Mouse (Mus musculus) lung, embryonic 16.5 days (tissue): ENCODE measurements around the gene Golga2. TPM values are rescaled to one million over a fixed set of nuclear protein-coding genes. Genes with fewer than 3 reads are reported as not detected.

Experiments used
- ATAC-seq: fragments of 200-750 bp; cut with Nextera tagmentation; 2 replicates; pipeline ENCODE4 v1.8.0; 2017; ENCODE audit warnings: low read depth, mild to moderate bottlenecking, moderate library complexity
- H3K27ac ChIP-seq: fragments of 300-500 bp; sonication (generic); 2 replicates; pipeline ENCODE4 v1.5.1; 2014; ENCODE audit warnings: mild to moderate bottlenecking, control low read depth, low read length
- H3K27me3 ChIP-seq: fragments of 300-500 bp; sonication (generic); 2 replicates; pipeline ENCODE4 v1.6.1; 2014; ENCODE audit warnings: low read depth, low read length, mixed read lengths; ENCODE audit not compliant: control insufficient read depth, insufficient read depth
- H3K36me3 ChIP-seq: fragments of 300-500 bp; sonication (generic); 2 replicates; pipeline ENCODE4 v1.6.1; 2014; ENCODE audit warnings: low read length; ENCODE audit not compliant: control insufficient read depth, insufficient read depth
- H3K4me1 ChIP-seq: fragments of 300-500 bp; sonication (generic); replicated peaks from 2 replicates; pipeline ENCODE4 v1.6.1; 2014; ENCODE audit warnings: low read length, mixed read lengths; ENCODE audit not compliant: control insufficient read depth, insufficient read depth
- H3K4me2 ChIP-seq: fragments of 300-500 bp; sonication (generic); 2 replicates; pipeline ENCODE4 v1.6.1; 2014; ENCODE audit warnings: low read depth, low read length, control low read depth
- H3K4me3 ChIP-seq: fragments of 300-500 bp; sonication (generic); 2 replicates; pipeline ENCODE4 v1.5.1; 2014; ENCODE audit warnings: mild to moderate bottlenecking, low read length, control low read depth
- H3K9ac ChIP-seq: fragments of 300-500 bp; sonication (generic); 2 replicates; pipeline ENCODE4 v1.6.1; 2014; ENCODE audit warnings: low read length, control low read depth
- H3K9me3 ChIP-seq: fragments of 300-500 bp; sonication (generic); 2 replicates; pipeline ENCODE4 v1.6.1; 2016; ENCODE audit warnings: low read length; ENCODE audit not compliant: control insufficient read depth
- WGBS: fragments of 180-500 bp; shearing (Covaris S2); extraction: QIAGEN DNeasy Blood & Tissue Kit; methylation state at CpG from one replicate; pipeline ENCODE4 v1.1.7; 2014; 5-methylcytosine and 5-hydroxymethylcytosine counted together
- polyA plus RNA-seq: library from polyadenylated mRNA; unstranded; fragments of >200 nt; fragmentation: Nextera tagmentation; extraction: Ambion mirVana; gene quantifications from 2 replicates; pipeline ENCODE4 v1.2.1, GENCODE M21; 2015

The Golga2 gene
- polyA plus RNA-seq, 1 experiment from 2014 or later: 25.8 TPM

- no peak overlapping the region for H3K27ac ChIP-seq
- peaks cover 45% of the 10 kb centered on the region for H3K4me1 ChIP-seq
- no peak overlapping the region for H3K4me3 ChIP-seq
- H3K9me3 ChIP-seq: no peaks in the 10 kb centered on the region
- no peaks in the 10 kb centered on the region for H3K27me3 ChIP-seq
- 0 out of 2 replicates have a peak overlapping the region, but pooled peaks have one; percentile 5 for H3K9ac ChIP-seq
- no peak for ATAC-seq
- H3K4me2 ChIP-seq: no peak overlapping the region
- H3K36me3 ChIP-seq: no peaks in the 10 kb centered on the region
- 68% methylated on average over 9 of the region's 9 CpGs for WGBS
Measured at GRCm38 (mm10) chr2:32321591-32322298, 34.6 kb downstream of the Golga2 start.

- Histone ChIP-seq H3K9ac (no peak overlapping the region), H3K9me3 (no peaks in the 10 kb centered on the region), H3K27me3 (no peaks in the 10 kb centered on the region), H3K27ac (no peak overlapping the region), H3K4me1 (peaks cover 32% of the 10 kb centered on the region), H3K36me3 (no peaks in the 10 kb centered on the region), H3K4me3 (no peak overlapping the region), H3K4me2 (no peak overlapping the region)
- 73% methylated on average over 7 of the region's 7 CpGs for WGBS
- ATAC-seq: no peak
Measured at GRCm38 (mm10) chr2:32322754-32323741, 35.9 kb downstream of the Golga2 start.

- no peak overlapping the region for H3K4me2 ChIP-seq
- H3K9ac ChIP-seq: no peak overlapping the region
- WGBS: 56% methylated on average over 4 of the region's 4 CpGs
- H3K27ac ChIP-seq: no peak overlapping the region
- no peaks in the 10 kb centered on the region for H3K36me3 ChIP-seq
- peaks cover 25% of the 10 kb centered on the region for H3K4me1 ChIP-seq
- H3K27me3 ChIP-seq: no peaks in the 10 kb centered on the region
- ATAC-seq: no peak
- no peak overlapping the region for H3K4me3 ChIP-seq
- no peaks in the 10 kb centered on the region for H3K9me3 ChIP-seq
Measured at GRCm38 (mm10) chr2:32324322-32324721, 37.1 kb downstream of the Golga2 start.

- Histone ChIP-seq H3K27me3 (no peaks in the 10 kb centered on the region), H3K9me3 (no peaks in the 10 kb centered on the region), H3K36me3 (no peaks in the 10 kb centered on the region), H3K4me3 (no peak overlapping the region), H3K4me2 (no peak overlapping the region), H3K9ac (no peak overlapping the region), H3K4me1 (peaks cover 15% of the 10 kb centered on the region), H3K27ac (0 out of 2 replicates have a peak overlapping the region, but pooled peaks have one; percentile 24)
- ATAC-seq: peak; percentile 29
- WGBS: 29% methylated on average over 7 of the region's 7 CpGs
Measured at GRCm38 (mm10) chr2:32325342-32325741, 38.2 kb downstream of the Golga2 start.

GRCm38 (mm10) chr2:32327200-32327599 is 40.0 kb downstream of the Golga2 start:
- ATAC-seq: no peak
- no peak overlapping the region for H3K9ac ChIP-seq
- WGBS: 57% methylated on average over 4 of the region's 4 CpGs
- no peak overlapping the region for H3K27ac ChIP-seq
- no peak overlapping the region for H3K4me3 ChIP-seq
- no peaks in the 10 kb centered on the region for H3K27me3 ChIP-seq
- no peaks in the 10 kb centered on the region for H3K9me3 ChIP-seq
- no peaks in the 10 kb centered on the region for H3K36me3 ChIP-seq
- peaks cover 10% of the 10 kb centered on the region for H3K4me1 ChIP-seq
- no peak overlapping the region for H3K4me2 ChIP-seq

GRCm38 (mm10) chr2:32328911-32329460 is 41.8 kb downstream of the Golga2 start:
- H3K9me3 ChIP-seq: no peaks in the 10 kb centered on the region
- H3K4me3 ChIP-seq: no peak overlapping the region
- H3K9ac ChIP-seq: no peak overlapping the region
- H3K27ac ChIP-seq: no peak overlapping the region
- no peaks in the 10 kb centered on the region for H3K27me3 ChIP-seq
- no peak for ATAC-seq
- H3K4me1 ChIP-seq: peaks cover 9% of the 10 kb centered on the region
- no peak overlapping the region for H3K4me2 ChIP-seq
- WGBS: 28% methylated on average over 13 of the region's 13 CpGs
- H3K36me3 ChIP-seq: no peaks in the 10 kb centered on the region

- H3K4me2 ChIP-seq: no peak overlapping the region
- no peak for ATAC-seq
- no peak overlapping the region for H3K27ac ChIP-seq
Measured at GRCm38 (mm10) chr2:32329531-32329930, 42.3 kb downstream of the Golga2 start.

GRCm38 (mm10) chr2:32332159-32332558 is 45.0 kb downstream of the Golga2 start:
- no peaks in the 10 kb centered on the region for H3K9me3 ChIP-seq
- no peaks in the 10 kb centered on the region for H3K4me1 ChIP-seq
- no peak for ATAC-seq
- H3K4me3 ChIP-seq: no peak overlapping the region
- WGBS: 82% methylated on average over 5 of the region's 5 CpGs
- H3K27ac ChIP-seq: no peak overlapping the region
- no peak overlapping the region for H3K9ac ChIP-seq
- no peaks in the 10 kb centered on the region for H3K27me3 ChIP-seq
- no peaks in the 10 kb centered on the region for H3K36me3 ChIP-seq
- H3K4me2 ChIP-seq: no peak overlapping the region

More at GRCm38 (mm10) chr2:32329531-32329930, 42.3 kb downstream of the Golga2 start:
- Histone ChIP-seq H3K9ac (no peak overlapping the region), H3K4me1 (peaks cover 9% of the 10 kb centered on the region), H3K27me3 (no peaks in the 10 kb centered on the region), H3K9me3 (no peaks in the 10 kb centered on the region), H3K36me3 (no peaks in the 10 kb centered on the region), H3K4me3 (no peak overlapping the region)
- WGBS: 32% methylated on average over 6 of the region's 6 CpGs

GRCm38 (mm10) chr2:32335888-32336287 is 48.7 kb downstream of the Golga2 start:
- 58% methylated on average over 15 of the region's 15 CpGs for WGBS
- no peak overlapping the region for H3K9ac ChIP-seq
- H3K36me3 ChIP-seq: no peaks in the 10 kb centered on the region
- H3K4me2 ChIP-seq: no peak overlapping the region
- no peak overlapping the region for H3K4me3 ChIP-seq
- no peaks in the 10 kb centered on the region for H3K27me3 ChIP-seq
- no peaks in the 10 kb centered on the region for H3K9me3 ChIP-seq
- no peak overlapping the region for H3K27ac ChIP-seq
- no peak for ATAC-seq
- H3K4me1 ChIP-seq: no peaks in the 10 kb centered on the region
